Mouse (Mus musculus) liver, adult 2 months (tissue): ENCODE measurements around the gene Galr2. TPM values are rescaled to one million over a fixed set of nuclear protein-coding genes. Genes with fewer than 3 reads are reported as not detected.

Experiments
- DNase-seq: peaks from one replicate; pipeline ENCODE4 v3.0.0-alpha.2; 2011; ENCODE audit warnings: low read depth, low spot score; ENCODE audit errors: extremely low read depth
- H3K27ac ChIP-seq: fragments of 200-500 bp; replicated peaks from 2 replicates; pipeline ENCODE4 v1.5.1; 2012; ENCODE audit warnings: low read depth, mild to moderate bottlenecking, control low read depth, inconsistent platforms, low read length; ENCODE audit not compliant: insufficient read depth
- H3K27me3 ChIP-seq: fragments of 200-500 bp; 2 replicates; pipeline ENCODE4 v1.6.1; 2012; ENCODE audit warnings: mild to moderate bottlenecking, moderate library complexity, low read length, inconsistent platforms; ENCODE audit not compliant: control insufficient read depth, insufficient read depth
- H3K36me3 ChIP-seq: fragments of 200-500 bp; 2 replicates; pipeline ENCODE4 v1.6.1; 2012; ENCODE audit warnings: low read length, inconsistent platforms; ENCODE audit not compliant: control insufficient read depth, insufficient read depth
- H3K4me1 ChIP-seq: fragments of 200-500 bp; 2 replicates; pipeline ENCODE4 v1.6.1; 2011; ENCODE audit warnings: low read length; ENCODE audit not compliant: control insufficient read depth, insufficient read depth
- H3K4me3 ChIP-seq: fragments of 200-500 bp; 2 replicates; pipeline ENCODE4 v1.5.1; 2011; ENCODE audit warnings: low read depth, mild to moderate bottlenecking, control low read depth, low read length, moderate library complexity; ENCODE audit not compliant: insufficient read depth
- H3K79me2 ChIP-seq: fragments of 200-500 bp; 2 replicates; pipeline ENCODE4 v1.6.1; 2012; ENCODE audit warnings: inconsistent platforms, mild to moderate bottlenecking, low read length, moderate library complexity; ENCODE audit not compliant: control insufficient read depth, insufficient read depth
- H3K9ac ChIP-seq: fragments of 200-500 bp; 2 replicates; pipeline ENCODE4 v1.6.1; 2012; ENCODE audit warnings: low read depth, mild to moderate bottlenecking, control low read depth, inconsistent platforms, low read length
- CTCF ChIP-seq: fragments of 200-500 bp; IDR thresholded peaks from 2 replicates; pipeline ENCODE4 v1.5.1; 2011; ENCODE audit warnings: low read depth, low read length, control low read depth
- POLR2A ChIP-seq: fragments of 200-500 bp; IDR thresholded peaks from 2 replicates; pipeline ENCODE4 v1.6.1; 2011; ENCODE audit warnings: low read length, control low read depth; ENCODE audit not compliant: insufficient read depth; ENCODE audit errors: extremely low read depth
- WGBS: fragments of 180-500 bp; shearing (Covaris S2); methylation state at CpG from one replicate; pipeline ENCODE4 v1.1.7; 2018; 5-methylcytosine and 5-hydroxymethylcytosine counted together
- polyA plus RNA-seq: library from polyadenylated mRNA; depleted of rRNA; stranded (reverse); fragments of >200 nt; gene quantifications from 2 replicates; pipeline ENCODE4 v1.2.3, GENCODE M21; 2012
- total RNA-seq: library from RNA; depleted of rRNA; stranded (reverse); fragments of >200 nt; gene quantifications from 2 replicates; pipeline ENCODE4 v1.2.3, GENCODE M21; 2014

Galr2 gene
- total and polyA plus RNA-seq, 2 experiments = not detected

- peaks cover 63% of the 10 kb centered on the region for H3K36me3 ChIP-seq
- peaks cover 3% of the 10 kb centered on the region; the same call in 1 of the 2 replicates for H3K79me2 ChIP-seq
- DNase-seq = no peak
- TF ChIP-seq CTCF (no peak), POLR2A (no peak)
- H3K4me1 ChIP-seq = no peaks in the 10 kb centered on the region
- H3K9ac ChIP-seq = no peak overlapping the region
- no peak overlapping the region for H3K4me3 ChIP-seq
- no peak overlapping the region for H3K27ac ChIP-seq
- WGBS = 72% methylated on average over 11 of the region's 11 CpGs
- H3K27me3 ChIP-seq = no peaks in the 10 kb centered on the region
These were observed 15.4 kb upstream of the Galr2 start for GRCm38 (mm10) chr11:116265352-116265751.

GRCm38 (mm10) chr11:116265850-116266249 is 14.9 kb upstream of the Galr2 start:
- no peak overlapping the region for H3K4me3 ChIP-seq
- no peak overlapping the region for H3K27ac ChIP-seq
- H3K36me3 ChIP-seq = peaks cover 59% of the 10 kb centered on the region
- no peak overlapping the region for H3K9ac ChIP-seq
- no peak for TF ChIP-seq CTCF
- WGBS = 93% methylated on average over 4 of the region's 4 CpGs
- no peak for DNase-seq
- no peaks in the 10 kb centered on the region for H3K4me1 ChIP-seq
- H3K27me3 ChIP-seq = no peaks in the 10 kb centered on the region
- peaks cover 6% of the 10 kb centered on the region; the same call in 1 of the 2 replicates for H3K79me2 ChIP-seq

GRCm38 (mm10) chr11:116267637-116268036 is 13.1 kb upstream of the Galr2 start:
- Histone ChIP-seq H3K4me1 (peaks cover 3% of the 10 kb centered on the region; the same call in 1 of the 2 replicates), H3K36me3 (peaks cover 46% of the 10 kb centered on the region), H3K79me2 (peaks cover 13% of the 10 kb centered on the region; the same call in 1 of the 2 replicates), H3K27me3 (no peaks in the 10 kb centered on the region), H3K9ac (no peak overlapping the region), H3K4me3 (no peak overlapping the region), H3K27ac (no peak overlapping the region)
- DNase-seq = no peak
- 91% methylated on average over 8 of the region's 8 CpGs for WGBS
- TF ChIP-seq CTCF (peak; percentile 30; the same call in 1 of the 2 replicates), POLR2A (no peak)

DNA sequence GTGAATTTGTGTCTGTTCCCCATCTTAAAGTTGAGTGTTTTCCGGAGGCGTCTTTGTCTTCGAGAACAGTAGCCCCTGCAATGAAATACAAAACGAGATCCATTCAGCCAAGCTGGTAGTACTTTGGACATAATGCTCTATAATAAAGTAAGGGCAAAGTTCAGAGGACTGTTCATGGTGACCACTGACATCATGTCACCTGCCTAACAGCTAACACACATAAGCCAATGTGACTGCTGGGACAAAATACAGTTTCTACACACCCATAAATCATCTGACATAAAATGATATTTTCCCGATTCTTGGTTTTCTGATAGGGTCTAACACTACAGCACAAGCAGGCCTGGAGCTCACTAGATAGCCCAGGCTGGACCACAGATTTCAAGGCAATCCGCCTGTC is 12.4 kb upstream of the Galr2 start:
- H3K36me3 ChIP-seq = peaks cover 41% of the 10 kb centered on the region
- peaks cover 5% of the 10 kb centered on the region; the same call in 1 of the 2 replicates for H3K4me1 ChIP-seq
- DNase-seq = no peak
- no peaks in the 10 kb centered on the region for H3K27me3 ChIP-seq
- H3K4me3 ChIP-seq = no peak overlapping the region
- 90% methylated on average over 6 of the region's 6 CpGs for WGBS
- H3K9ac ChIP-seq = no peak overlapping the region
- TF ChIP-seq CTCF (no peak), POLR2A (no peak)
- no peak overlapping the region for H3K27ac ChIP-seq
- peaks cover 13% of the 10 kb centered on the region; the same call in 1 of the 2 replicates for H3K79me2 ChIP-seq

- Histone ChIP-seq H3K4me3 (no peak overlapping the region), H3K79me2 (peaks cover 19% of the 10 kb centered on the region; the same call in 1 of the 2 replicates), H3K27ac (no peak overlapping the region), H3K9ac (no peak overlapping the region), H3K4me1 (peaks cover 5% of the 10 kb centered on the region; the same call in 1 of the 2 replicates), H3K36me3 (peaks cover 30% of the 10 kb centered on the region), H3K27me3 (no peaks in the 10 kb centered on the region)
- no peak for TF ChIP-seq POLR2A
- no peak for TF ChIP-seq CTCF
- DNase-seq = no peak
- 91% methylated on average over 8 of the region's 8 CpGs for WGBS
These were observed 11.2 kb upstream of the Galr2 start for GRCm38 (mm10) chr11:116269560-116269959.
